Mouse (Mus musculus) kidney, postnatal 36 days (tissue): ENCODE results near the gene Gm26657.

Source experiments
- DNase-seq, 2 experiments: peaks; one replicate each; pipeline ENCODE4 v3.0.0; 2021 to 2022; ENCODE audit warnings: mixed read lengths in 2 of 2

Gene Gm26657

GRCm38 (mm10) chr4:56740020-56740485 is at the start of gene Gm26657:
Gene Gm26657 (plus strand): TSS chr4:56740070.
- no peak for DNase-seq

DNA sequence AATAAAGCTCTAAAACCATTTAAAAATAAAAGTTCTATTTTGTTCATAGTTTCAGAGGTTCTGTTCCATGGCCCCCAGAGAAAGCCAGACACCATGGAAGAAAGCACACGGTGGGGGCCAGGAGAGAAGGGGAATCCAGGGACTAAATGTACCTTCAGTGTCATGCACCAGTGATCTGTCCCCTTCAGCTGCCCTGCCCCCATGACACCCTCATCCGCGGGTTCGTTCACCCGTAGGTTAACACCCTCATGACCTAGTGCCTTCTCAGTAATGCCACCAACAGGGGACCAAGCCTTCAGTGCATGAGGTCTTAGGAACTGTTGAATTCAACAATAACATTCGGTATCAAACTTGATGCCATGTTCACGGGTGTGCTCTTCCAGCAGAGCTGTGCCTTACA is 43.5 kb upstream of the Gm26657 start:
- DNase-seq = peak; percentile 37 to 77

- DNase-seq = no peak
Observed at GRCm38 (mm10) chr4:56698671-56699070, 41.2 kb upstream of the Gm26657 start.

DNA sequence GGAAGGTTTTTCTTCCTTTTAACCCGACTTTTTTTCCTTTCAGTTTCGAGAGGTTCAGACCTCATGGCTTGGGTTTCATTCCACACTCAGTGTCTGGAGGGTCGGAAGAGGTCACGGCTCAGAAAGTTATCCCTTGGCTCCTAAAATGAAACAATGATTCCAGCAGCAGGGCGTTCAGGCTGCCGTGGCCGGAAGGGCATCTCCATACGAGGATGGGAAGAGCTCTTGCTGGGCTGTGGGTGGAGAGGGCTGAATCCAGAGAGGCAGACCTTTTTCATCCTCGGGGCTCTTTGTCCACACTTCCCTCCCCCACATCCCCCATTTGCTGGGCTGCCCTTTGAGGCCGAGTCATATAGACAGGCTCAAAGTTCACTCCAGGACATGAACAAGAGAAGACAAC is 37.6 kb upstream of the Gm26657 start:
- peak in 1 of 2 experiments; percentile 7 for DNase-seq

GRCm38 (mm10) chr4:56713155-56713554 is 26.7 kb upstream of the Gm26657 start:
- DNase-seq = no peak

GRCm38 (mm10) chr4:56716801-56717200 is 23.1 kb upstream of the Gm26657 start:
- DNase-seq = peak; percentile 46 to 67

- peak in 1 of 2 experiments; percentile 46 for DNase-seq
Observed at GRCm38 (mm10) chr4:56717932-56718331, 21.9 kb upstream of the Gm26657 start.

GRCm38 (mm10) chr4:56718573-56719442 is 21.1 kb upstream of the Gm26657 start:
- peak; percentile 29 to 36 for DNase-seq

GRCm38 (mm10) chr4:56719456-56719855 is 20.4 kb upstream of the Gm26657 start:
- DNase-seq = no peak

DNA sequence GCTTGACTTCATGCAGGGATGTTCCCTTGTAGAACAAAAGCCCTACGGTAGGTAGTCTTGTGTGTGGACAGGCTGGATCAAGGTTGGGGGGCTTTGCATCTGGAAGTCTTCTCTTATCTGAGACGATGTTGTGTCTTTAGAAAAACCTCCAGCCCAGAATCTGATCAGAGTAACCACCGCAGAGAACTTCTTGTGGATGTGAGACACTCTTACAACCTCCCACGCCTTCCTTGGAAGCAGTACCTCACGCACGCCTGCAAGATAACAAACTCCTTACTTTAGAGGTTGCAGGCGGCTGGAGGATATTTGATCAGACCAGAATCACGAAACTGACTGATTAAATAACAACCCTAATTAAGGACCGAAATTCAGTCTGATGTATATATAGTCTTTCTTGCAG is 19.5 kb upstream of the Gm26657 start:
- DNase-seq = no peak

DNA sequence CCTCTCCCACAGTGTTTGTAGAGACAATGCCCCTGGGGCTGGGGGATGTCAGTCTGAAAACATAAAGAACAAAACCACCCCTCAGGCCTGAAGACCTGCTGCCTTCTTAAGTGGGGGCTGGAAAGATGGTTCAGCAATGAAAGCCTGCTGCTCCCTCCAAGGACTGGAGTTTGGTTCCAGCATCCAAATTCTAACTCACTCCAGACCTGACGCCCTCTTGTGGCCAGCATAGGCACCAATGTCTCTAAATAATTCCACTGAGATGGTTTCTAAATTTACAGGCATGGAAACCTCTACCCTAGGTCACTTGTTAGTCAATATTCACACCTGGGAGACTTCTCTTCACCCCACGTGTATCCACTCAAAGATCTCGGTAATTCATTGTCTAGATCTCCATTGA is 18.4 kb upstream of the Gm26657 start:
- peak; percentile 13 to 60 for DNase-seq

DNA sequence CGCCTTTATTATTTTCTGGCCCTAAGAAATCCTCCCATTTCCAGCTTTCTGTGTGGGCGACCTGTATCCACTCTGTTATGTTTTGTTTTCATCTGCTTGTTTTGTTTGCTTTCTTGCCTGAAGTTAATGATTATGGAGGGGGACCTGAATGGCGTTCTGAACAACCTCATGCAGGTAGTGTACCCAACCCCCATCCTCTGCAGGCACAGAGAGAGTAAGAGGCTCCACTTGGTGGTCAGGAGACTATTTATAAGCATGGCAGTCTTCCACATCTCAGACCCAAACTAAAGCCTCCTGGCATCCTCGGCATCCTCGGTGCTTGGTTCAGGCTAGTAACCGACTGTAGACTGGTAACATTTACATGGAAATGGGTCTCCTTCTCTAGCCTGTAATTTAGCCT is 17.5 kb upstream of the Gm26657 start:
- peak; percentile 50 to 54 for DNase-seq

DNA sequence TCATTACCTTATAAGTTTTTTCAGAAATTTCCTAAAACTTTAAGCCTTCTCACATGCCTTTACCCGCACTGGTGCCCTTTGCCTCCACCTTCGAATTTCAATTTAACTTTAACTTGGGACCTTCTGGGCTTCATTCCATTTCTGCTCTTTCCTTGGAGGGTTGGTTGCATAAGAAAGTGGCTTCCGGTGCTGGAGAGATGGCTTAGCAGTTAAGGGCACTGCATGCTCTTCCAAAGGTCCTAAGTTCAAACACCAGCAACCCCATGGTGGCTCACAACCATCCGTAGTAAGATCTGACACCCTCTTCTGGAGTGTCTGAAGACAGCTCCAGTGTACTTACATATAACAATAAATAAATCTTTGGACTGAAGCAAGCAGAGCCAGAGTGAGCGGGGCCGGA is 16.6 kb upstream of the Gm26657 start:
- DNase-seq = peak; percentile 56 to 63

GRCm38 (mm10) chr4:56725839-56726238 is 14.0 kb upstream of the Gm26657 start:
- DNase-seq = peak in 1 of 2 experiments; percentile 67

DNA sequence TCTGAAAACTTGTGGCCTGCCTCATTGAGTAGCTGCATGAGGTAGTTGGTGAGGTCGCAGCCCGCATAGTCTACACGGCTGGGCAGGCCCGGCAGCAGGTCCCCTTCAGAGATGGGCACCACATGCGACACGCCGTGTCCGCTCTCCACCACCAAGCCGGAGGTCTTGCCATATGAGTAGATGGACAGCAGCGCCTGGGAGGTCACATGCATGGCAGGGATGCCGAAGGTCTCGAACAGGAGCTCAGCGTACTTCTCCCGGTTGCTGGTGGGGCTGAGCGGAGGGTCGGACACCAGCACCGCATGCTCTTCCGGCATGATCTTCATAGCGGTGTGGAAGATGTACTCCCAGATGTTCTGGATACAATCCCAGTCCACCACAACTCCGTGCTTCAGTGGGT is 741 bp downstream of the Gm26657 start:
- DNase-seq = no peak

DNA sequence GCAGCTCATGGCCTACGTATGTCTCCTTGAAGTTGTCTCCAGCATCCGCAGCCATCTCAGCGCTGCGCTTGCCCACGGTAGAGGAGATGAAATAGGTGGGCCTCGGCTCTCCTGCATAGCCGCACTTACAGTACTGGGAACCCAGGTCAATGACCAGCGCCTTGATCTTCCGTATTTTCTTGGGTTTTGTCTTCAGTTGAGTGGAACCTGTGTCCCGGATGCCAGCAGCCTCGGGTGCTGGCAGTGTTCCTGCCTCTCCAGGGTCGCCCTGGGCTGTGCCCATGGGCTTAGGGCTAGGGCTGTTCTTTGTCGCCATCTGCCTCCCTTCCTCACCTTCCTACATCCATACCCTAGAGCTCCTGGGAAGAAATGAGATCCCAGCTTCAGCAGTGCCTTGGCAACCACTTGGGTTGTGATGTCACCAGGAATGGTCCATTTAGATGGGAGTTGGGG is 1.2 kb downstream of the Gm26657 start, which contains the start of gene Actl7b:
Gene Actl7b (minus strand): TSS at position 403 of the 453 bp plus-strand sequence.
- DNase-seq = no peak

GRCm38 (mm10) chr4:56742698-56743097 is 2.8 kb downstream of the Gm26657 start:
- no peak for DNase-seq

GRCm38 (mm10) chr4:56743363-56744195 is 3.7 kb downstream of the Gm26657 start, which contains the start of gene Actl7a:
Gene Actl7a (plus strand): TSS chr4:56743413.
- no peak for DNase-seq

GRCm38 (mm10) chr4:56746345-56746744 is 6.5 kb downstream of the Gm26657 start:
- no peak for DNase-seq

DNA sequence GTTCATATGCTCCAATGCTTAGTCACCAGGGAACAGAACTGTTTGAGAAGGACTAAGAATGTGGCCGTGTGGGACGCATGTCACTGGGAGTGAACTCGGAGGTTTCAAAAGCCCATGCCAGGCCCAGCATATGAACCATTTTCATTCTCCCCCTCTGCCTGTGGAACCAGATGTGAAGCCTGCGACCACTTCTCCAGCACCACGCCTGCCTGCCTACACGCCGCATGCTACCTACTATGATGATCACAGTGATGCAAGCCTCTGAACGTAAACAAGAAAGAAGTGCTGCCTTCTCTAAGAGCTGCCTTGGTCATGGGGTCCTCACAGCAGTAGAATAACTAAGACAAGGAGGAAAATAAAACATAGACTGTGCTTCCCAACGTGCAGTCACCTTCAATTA is 7.6 kb downstream of the Gm26657 start:
- no peak for DNase-seq

DNA sequence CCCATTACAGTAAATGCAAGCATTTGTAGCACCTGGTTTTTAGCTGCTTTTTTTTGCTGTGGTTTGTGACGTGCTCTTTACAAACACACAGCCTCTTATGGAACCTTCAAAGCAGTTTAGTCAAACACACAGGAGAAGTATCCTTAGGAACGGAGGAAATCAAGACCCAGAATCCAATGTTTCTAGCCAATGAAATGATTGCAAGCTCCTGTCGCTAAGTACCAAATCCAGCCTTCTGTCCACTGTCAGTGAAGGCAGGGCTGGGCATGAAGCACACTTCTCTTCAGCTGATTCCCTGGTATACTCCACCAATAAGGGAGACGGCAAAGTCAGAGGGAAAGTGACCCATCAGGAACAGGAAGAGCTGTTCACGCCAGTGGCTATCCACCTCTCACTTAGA is 16.2 kb downstream of the Gm26657 start:
- no peak for DNase-seq

DNA sequence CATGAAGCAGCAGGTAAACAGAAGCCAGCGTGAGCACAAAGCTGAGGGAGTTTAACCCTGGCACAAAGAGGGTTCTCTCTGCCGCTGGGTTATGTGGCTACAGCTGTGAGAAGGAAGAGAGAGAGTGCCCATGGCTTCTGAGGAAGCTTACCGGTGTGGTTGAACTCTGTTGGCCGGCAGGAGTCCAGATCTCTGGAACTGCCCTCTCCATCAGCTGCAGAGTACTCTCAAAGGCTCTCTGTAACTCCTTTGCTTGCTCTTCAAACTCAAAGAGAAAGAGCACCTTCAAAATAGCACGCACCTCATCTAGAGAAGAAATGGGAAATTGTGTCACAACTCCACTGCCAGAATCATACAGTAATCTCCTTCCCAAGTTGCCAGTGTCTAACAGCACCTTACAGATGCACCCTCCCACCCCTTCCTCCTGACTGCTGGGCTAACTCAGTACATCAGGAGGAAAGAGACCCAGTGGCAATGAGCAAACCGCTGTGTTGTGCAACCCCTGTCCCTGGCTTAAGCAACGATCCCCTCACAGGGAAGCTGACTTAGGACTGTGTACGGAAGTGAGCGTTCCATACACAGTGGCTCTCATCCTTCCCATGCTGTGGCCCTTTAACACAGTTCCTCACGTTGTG is 17.2 kb downstream of the Gm26657 start:
- DNase-seq = no peak

DNA sequence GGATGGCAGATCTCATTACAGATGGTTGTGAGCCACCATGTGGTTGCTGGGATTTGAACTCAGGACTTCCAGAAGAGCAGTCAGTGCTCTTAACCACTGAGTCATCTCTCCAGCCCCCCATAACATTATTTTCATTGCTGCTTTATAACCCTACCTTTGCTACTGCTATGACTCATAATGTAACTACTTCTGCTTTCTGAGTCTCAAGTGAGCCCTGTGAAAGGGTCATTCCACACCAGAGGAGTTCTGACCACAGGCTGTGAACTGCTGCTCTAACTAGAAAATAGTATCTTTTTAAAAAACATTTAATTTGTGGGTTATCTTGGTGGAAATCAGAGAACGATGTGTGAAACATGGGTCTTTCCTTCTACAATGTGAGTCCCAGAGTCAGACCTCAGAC is 17.8 kb downstream of the Gm26657 start:
- no peak for DNase-seq
